Mouse (Mus musculus): ENCODE measurements around the gene Marveld2. TPM values are rescaled to one million over a fixed set of nuclear protein-coding genes. Genes with fewer than 3 reads are reported as not detected.

Gene Marveld2
- total RNA-seq, 2 experiments from 2014 or later = 0.42 to 0.50 TPM

- DNase-seq (ENCODE audit: low spot score in 2 of 2) = no peak
Measured at GRCm38 (mm10) chr13:100601034-100601433, 15.7 kb downstream of the Marveld2 start.

DNA sequence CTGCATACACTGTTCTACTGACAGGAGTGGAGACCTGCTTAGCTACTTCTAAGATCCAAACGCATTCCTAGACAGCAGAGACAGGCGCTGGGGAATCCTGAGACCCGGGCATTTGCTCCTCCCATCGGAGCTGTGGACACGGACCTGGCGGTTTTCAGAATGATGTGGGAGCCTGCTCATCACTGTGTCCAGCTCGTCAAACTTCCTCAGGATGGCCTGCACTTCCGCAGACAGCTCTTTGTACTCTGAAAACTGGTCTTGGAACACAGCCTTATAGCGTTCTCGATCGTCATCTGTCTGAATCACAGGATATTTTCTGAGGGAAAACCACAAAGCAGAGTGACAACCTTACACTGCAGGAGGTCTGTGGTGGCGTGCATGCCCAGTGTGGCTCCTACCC, 16.5 kb downstream of the Marveld2 start:
- DNase-seq (ENCODE audit: low spot score in 2 of 2) = no peak

DNA sequence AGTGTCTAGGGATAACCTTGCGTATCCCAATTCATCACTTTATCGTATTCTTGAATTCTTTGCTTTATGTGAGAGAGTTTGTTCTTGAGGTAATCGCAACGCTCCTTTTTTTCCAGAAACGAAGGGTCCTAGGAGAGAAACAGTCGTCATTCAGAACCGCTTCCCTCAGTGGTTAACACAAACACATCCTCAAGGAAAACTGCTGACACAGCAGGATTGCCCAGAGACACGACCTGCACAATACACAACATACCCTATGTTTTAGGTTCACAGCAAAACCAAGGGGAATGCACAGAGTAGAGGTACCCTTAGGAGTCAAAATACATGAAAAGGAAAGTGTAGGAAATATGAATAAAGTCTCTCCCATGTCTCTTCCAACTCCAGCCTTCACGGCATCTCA, 19.5 kb downstream of the Marveld2 start:
- no peak for DNase-seq (ENCODE audit: low spot score in 2 of 2)

DNA sequence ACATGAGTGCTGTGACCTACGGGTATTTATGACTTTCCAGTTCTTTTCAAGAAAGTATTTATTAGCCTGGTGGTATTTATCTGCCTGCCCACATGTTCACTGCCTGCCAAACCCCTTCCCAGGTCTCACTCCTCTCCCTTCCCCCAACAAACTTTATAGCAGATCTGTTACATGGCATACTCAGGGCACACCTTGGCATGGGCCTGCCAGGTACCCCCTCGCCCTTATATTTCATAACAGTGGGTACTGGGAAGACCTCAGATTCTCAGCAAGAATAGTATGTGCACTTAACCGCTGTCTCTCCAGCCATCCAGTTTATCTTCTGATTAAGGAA, 21.3 kb downstream of the Marveld2 start:
- no peak for DNase-seq (ENCODE audit: low spot score in 2 of 2)

DNA sequence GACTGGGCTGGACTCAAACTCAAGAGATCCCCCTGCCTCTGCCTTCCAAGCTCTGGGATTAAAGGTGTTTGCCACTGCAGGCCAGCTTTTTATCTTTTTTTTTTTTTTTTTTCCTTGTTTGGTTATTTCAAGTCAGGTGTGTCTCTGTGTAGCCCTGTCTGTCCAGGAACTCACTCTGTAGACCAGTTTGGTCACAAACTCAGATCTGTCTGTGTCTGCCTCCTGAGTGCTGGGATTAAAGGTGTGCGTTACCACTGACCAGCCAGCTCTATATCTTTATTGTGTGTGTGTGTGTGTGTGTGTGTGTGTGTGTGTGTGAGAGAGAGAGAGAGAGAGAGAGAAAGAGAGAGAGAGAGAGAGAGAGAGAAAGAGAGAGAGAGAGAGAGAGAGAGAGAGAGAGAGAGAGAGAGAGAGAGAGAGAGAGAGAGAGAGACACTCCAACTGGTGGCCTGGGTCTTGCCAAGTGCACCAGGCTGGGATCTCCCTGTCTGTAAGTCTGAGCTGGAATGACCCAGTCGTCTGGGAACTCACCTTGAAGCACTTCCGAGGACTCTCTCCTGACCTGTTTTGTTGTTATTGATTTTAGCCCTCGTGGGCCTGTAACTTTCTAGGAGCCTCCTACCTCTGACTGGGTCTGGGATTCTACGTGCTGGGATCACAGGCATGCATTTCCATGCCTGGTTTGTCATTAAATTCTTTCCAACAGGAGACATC, 21.8 kb downstream of the Marveld2 start:
- no peak for DNase-seq (ENCODE audit: low spot score in 2 of 2)

DNA sequence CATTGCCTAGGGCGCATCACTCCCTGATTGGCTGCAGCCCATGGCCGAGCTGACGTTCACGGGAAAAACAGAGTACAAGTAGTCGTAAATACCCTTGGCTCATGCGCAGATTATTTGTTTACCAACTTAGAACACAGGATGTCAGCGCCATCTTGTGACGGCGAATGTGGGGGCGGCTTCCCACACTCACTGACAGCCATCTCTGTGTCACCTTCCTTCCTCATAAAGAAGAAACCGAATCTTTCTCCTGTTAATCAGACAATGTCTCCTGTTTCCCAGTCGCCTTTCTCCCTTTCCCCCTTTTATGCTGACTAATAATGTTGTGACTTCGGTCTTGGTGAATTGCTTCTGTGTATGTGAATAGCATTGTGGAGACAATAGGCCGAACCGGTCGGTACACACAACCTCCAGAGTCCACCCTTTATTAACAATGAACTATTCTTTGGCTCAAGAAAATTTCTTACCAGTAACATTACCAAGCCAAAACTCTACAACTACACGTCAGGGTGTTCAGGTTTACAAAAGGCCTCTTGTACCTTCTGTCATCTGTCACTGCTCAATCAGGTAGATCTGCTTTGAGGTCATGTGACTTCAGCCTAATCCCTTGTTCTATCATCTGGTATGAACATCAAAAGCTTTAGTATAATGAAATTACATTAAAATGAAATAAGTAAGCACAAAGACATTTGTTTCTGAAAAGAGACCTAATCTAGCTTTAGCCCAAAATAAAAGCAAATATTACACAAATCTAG, 22.6 kb downstream of the Marveld2 start:
- no peak for DNase-seq (ENCODE audit: low spot score in 2 of 2)

GRCm38 (mm10) chr13:100588646-100589045, 28.1 kb downstream of the Marveld2 start:
- DNase-seq (ENCODE audit: low spot score in 2 of 2) = no peak

- no peak for DNase-seq (ENCODE audit: low spot score in 2 of 2)
Measured at GRCm38 (mm10) chr13:100582144-100582543, 34.6 kb downstream of the Marveld2 start.

GRCm38 (mm10) chr13:100581701-100582100, 35.1 kb downstream of the Marveld2 start:
- DNase-seq (ENCODE audit: low spot score in 2 of 2) = no peak

DNA sequence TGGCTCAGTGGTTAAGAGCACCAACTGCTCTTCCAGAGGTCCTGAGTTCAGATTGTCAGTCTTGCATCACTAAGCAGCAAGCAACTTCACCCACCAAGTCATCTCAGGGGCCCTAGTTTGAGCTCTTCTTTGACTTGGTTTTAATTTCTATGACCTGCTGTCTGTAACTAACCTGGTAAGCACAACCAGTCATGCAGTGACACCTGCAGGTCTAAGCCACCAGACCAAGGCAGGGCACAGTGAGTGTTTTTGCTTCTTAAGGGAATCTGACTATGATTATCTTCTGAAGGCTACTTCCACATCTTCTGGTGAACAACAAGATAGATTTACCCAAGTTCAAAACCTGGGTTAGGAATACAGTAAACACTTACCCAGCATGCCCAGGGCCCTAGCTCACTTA, 36.8 kb downstream of the Marveld2 start:
- no peak for DNase-seq (ENCODE audit: low spot score in 2 of 2)

GRCm38 (mm10) chr13:100579220-100579619, 37.6 kb downstream of the Marveld2 start:
- no peak for DNase-seq (ENCODE audit: low spot score in 2 of 2)

- no peak for DNase-seq (ENCODE audit: low spot score in 2 of 2)
Measured at GRCm38 (mm10) chr13:100575950-100576349, 40.8 kb downstream of the Marveld2 start.

DNA sequence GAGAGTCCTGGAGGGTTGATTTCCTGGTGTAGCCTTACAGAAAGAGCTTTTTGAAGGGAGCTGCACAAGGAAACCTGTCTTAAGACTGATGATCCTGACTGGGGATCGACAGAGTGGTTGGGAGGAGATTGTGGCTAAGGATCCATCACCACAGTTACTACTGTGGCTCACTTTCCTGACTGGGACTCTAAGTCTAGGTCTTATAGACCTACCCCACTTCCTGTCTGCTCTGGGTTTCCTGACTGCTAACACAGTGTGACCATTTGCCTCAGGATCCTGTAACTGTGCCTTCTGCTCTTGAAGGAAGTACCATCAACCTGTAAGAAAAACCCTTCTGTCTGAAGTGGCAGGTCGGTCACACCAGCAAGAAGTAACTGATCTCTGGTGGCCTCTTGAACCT, 46.1 kb downstream of the Marveld2 start:
- no peak for DNase-seq (ENCODE audit: low spot score in 2 of 2)

DNA sequence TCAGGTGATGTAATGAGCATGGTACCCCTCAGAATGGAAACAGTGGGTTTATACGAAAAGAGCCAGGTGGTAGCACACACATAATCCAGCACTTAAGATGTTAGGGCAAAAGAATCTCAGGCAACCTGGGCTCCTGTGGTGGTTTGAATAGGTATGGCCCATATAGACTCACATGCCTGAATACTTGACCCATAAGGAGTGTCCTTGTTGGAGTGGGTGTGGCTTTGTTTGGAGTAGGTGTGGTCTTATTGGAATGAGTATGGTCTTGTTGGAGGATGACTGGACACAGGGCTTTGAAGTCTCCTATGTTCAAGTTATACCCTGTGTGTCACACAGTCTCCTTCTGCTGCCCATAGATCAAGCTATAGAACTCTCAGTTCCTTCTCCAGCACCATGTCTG, 48.4 kb downstream of the Marveld2 start:
- DNase-seq (ENCODE audit: low spot score in 2 of 2) = no peak

DNA sequence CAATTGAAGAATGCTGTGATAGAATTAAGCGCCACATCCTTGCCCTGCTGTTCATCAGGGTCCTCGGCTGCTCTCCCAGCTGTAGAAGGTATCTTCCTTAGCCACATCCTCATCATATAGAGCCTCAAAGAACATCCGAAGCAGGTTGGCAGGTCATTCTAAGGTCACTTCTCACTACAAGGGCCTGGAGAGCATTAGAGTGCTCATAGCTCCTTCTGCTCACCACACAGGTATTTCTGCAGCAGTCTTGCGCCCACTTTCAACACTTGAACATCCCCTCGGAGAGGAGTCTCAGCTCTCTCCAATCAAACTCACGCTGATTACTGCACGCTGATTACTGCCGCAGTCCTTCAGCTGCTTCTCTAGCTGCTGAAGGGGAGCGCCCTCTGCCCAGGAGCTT, 57.3 kb downstream of the Marveld2 start:
- DNase-seq (ENCODE audit: low spot score in 2 of 2) = no peak

GRCm38 (mm10) chr13:100557011-100557410, 59.8 kb downstream of the Marveld2 start:
- DNase-seq (ENCODE audit: low spot score in 2 of 2) = no peak

GRCm38 (mm10) chr13:100553042-100553437, 63.7 kb downstream of the Marveld2 start:
- no peak for DNase-seq (ENCODE audit: low spot score in 2 of 2)

- peak; percentile 30 to 71 for DNase-seq (ENCODE audit: low spot score in 2 of 2)
Measured at GRCm38 (mm10) chr13:100552369-100553041, 64.3 kb downstream of the Marveld2 start, which contains the start of gene Ocln. TSS of gene Ocln (minus strand) at chr13:100552718.

DNA sequence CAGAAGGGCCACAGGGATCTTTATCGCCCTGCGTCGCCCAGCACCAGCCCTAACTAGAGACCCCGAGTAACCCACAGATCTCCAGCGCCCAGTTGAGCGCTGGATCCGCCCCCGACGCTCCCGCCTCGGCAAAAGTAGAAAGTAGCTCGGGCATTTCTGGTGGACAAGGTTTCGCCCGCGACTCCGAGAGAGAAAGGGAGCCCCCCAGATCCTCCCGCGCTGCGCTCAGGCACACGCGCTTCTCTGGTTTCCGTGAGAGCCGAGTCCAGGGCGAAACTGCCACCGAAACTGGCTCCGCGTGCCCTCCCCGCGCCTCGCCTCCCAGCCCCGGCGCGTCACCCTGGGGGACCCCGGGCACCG, 64.8 kb downstream of the Marveld2 start:
- no peak for DNase-seq (ENCODE audit: low spot score in 2 of 2)

GRCm38 (mm10) chr13:100551371-100552008, 65.3 kb downstream of the Marveld2 start:
- peak in 1 of 2 experiments; percentile 27 for DNase-seq (ENCODE audit: low spot score in 2 of 2)

DNA sequence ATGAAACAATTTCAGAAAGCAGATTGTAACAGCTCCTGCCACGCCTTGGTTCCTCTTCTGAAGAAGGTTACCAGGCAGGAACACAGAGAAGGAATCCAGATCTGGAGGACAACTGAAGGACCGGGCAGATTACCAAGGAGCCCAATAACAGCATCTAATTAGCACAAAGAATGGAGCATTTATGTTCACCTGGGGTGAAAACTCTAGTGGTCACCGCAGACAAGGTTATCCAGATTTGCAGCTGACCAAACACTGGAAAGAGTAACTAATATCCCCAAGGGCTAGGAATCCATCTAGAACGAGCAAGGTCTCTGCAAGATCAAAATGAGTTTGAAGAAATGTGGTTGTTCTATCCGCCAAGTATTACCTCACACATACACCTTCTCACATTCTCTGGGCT, 69.5 kb downstream of the Marveld2 start:
- no peak for DNase-seq (ENCODE audit: low spot score in 2 of 2)

Data from adrenal gland, adult 18-20 months (tissue).